Mouse (Mus musculus) cerebellum, adult 2 months (tissue): ENCODE data around the gene Glod4. TPM values are rescaled to one million over a fixed set of nuclear protein-coding genes. Genes with fewer than 3 reads are reported as not detected.
A peak's percentile ranks its signal among the peaks of the same experiment; 100 is the strongest.

Source experiments
- DNase-seq, 2 experiments: peaks; one replicate each; pipeline ENCODE4 v3.0.0; 2021
- H3K27ac ChIP-seq: fragments of 200-500 bp; 2 replicates; pipeline ENCODE4 v1.5.1; 2012; ENCODE audit warnings: low read length, control low read depth, inconsistent platforms; ENCODE audit not compliant: insufficient read depth
- H3K27me3 ChIP-seq: fragments of 200-500 bp; 2 replicates; pipeline ENCODE4 v1.6.1; 2012; ENCODE audit warnings: inconsistent platforms, mild to moderate bottlenecking, low read length, moderate library complexity; ENCODE audit not compliant: control insufficient read depth, insufficient read depth
- H3K4me1 ChIP-seq: fragments of 200-500 bp; 2 replicates; pipeline ENCODE4 v1.6.1; 2011; ENCODE audit warnings: low read length; ENCODE audit not compliant: control insufficient read depth, insufficient read depth
- H3K4me3 ChIP-seq: fragments of 200-500 bp; replicated peaks from 2 replicates; pipeline ENCODE3; 2011; ENCODE audit warnings: mild to moderate bottlenecking, low read depth, low read length, control low read depth; ENCODE audit not compliant: insufficient read depth
- CTCF ChIP-seq: fragments of 200-500 bp; IDR thresholded peaks from 2 replicates; pipeline ENCODE4 v1.5.1; 2011; ENCODE audit warnings: low read depth, mild to moderate bottlenecking, control low read depth, low read length, moderate library complexity, borderline replicate concordance; ENCODE audit not compliant: insufficient read depth
- POLR2A ChIP-seq: fragments of 200-500 bp; IDR thresholded peaks from 2 replicates; pipeline ENCODE4 v1.6.1; 2011; ENCODE audit warnings: low read length, control low read depth, borderline replicate concordance; ENCODE audit not compliant: insufficient read depth
- WGBS: fragments of 180-500 bp; shearing (Covaris S2); methylation state at CpG from one replicate; pipeline ENCODE4 v1.1.7; 2018; 5-methylcytosine and 5-hydroxymethylcytosine counted together
- polyA plus RNA-seq: library from polyadenylated mRNA; depleted of rRNA; stranded (reverse); fragments of >200 nt; gene quantifications from 2 replicates; pipeline ENCODE4 v1.2.3, GENCODE M21; 2012

Glod4 gene
- polyA plus RNA-seq, 1 experiment: 44.9 TPM

GRCm38 (mm10) chr11:76158375-76158774, 85.2 kb downstream of the Glod4 start:
- no peak for DNase-seq
- WGBS: 86% methylated on average over 2 of the region's 2 CpGs
- Histone ChIP-seq H3K27me3 (no peaks in the 10 kb centered on the region), H3K4me1 (no peaks in the 10 kb centered on the region), H3K27ac (no peak overlapping the region), H3K4me3 (no peak overlapping the region)
- TF ChIP-seq CTCF: no peak
- no peak for TF ChIP-seq POLR2A

GRCm38 (mm10) chr11:76154861-76155260, 88.7 kb downstream of the Glod4 start:
- Histone ChIP-seq H3K27me3 (no peaks in the 10 kb centered on the region), H3K27ac (no peak overlapping the region), H3K4me1 (no peaks in the 10 kb centered on the region), H3K4me3 (no peak overlapping the region)
- TF ChIP-seq POLR2A: no peak
- no peak for TF ChIP-seq CTCF
- 91% methylated on average over 2 of the region's 2 CpGs for WGBS
- DNase-seq: no peak

- WGBS: 98% methylated on average over 2 of the region's 2 CpGs
- Histone ChIP-seq H3K4me3 (no peak overlapping the region), H3K4me1 (no peaks in the 10 kb centered on the region), H3K27ac (no peak overlapping the region), H3K27me3 (no peaks in the 10 kb centered on the region)
- no peak for TF ChIP-seq CTCF
- no peak for TF ChIP-seq POLR2A
- no peak for DNase-seq
Measured at GRCm38 (mm10) chr11:76154200-76154599, 89.3 kb downstream of the Glod4 start.

- Histone ChIP-seq H3K27ac (no peak overlapping the region), H3K4me3 (no peak overlapping the region), H3K4me1 (no peaks in the 10 kb centered on the region), H3K27me3 (no peaks in the 10 kb centered on the region)
- no peak for DNase-seq
- 87% methylated on average over 5 of the region's 5 CpGs for WGBS
- TF ChIP-seq POLR2A (no peak), CTCF (no peak)
Measured at GRCm38 (mm10) chr11:76153236-76153951, 90.1 kb downstream of the Glod4 start.

GRCm38 (mm10) chr11:76150980-76151379, 92.5 kb downstream of the Glod4 start:
- no peak for DNase-seq
- H3K27ac ChIP-seq: no peak overlapping the region
- 80% methylated on average over 4 of the region's 4 CpGs for WGBS

GRCm38 (mm10) chr11:76148055-76149008, 95.2 kb downstream of the Glod4 start:
- H3K27ac ChIP-seq: no peak overlapping the region
- DNase-seq: no peak
- H3K4me1 ChIP-seq: peaks cover 13% of the 10 kb centered on the region
- H3K27me3 ChIP-seq: no peaks in the 10 kb centered on the region
- TF ChIP-seq CTCF (no peak), POLR2A (no peak)
- H3K4me3 ChIP-seq: no peak overlapping the region
- WGBS: 80% methylated on average over 8 of the region's 8 CpGs

More at GRCm38 (mm10) chr11:76150980-76151379, 92.5 kb downstream of the Glod4 start:
- Histone ChIP-seq H3K27me3 (no peaks in the 10 kb centered on the region), H3K4me3 (no peak overlapping the region), H3K4me1 (peaks cover 10% of the 10 kb centered on the region)
- no peak for TF ChIP-seq POLR2A
- TF ChIP-seq CTCF: no peak

- peak; percentile 44 to 50 for DNase-seq
- H3K4me3 ChIP-seq: no peak overlapping the region
- 32% methylated on average over 8 of the region's 8 CpGs for WGBS
Measured at GRCm38 (mm10) chr11:76146187-76147010, 97.1 kb downstream of the Glod4 start.

More at GRCm38 (mm10) chr11:76146187-76147010, 97.1 kb downstream of the Glod4 start:
- Histone ChIP-seq H3K27ac (no peak overlapping the region), H3K4me1 (peaks cover 13% of the 10 kb centered on the region), H3K27me3 (no peaks in the 10 kb centered on the region)
- no peak for TF ChIP-seq POLR2A
- no peak for TF ChIP-seq CTCF
